Mouse (Mus musculus) urinary bladder, postnatal 36 days (tissue): Measurements from ENCODE around the gene Trmu.
A peak's percentile ranks its signal among the peaks of the same experiment; 100 is the strongest.
"Not testable (repeated sequence)": the region's sequence is repeated elsewhere in the genome, so short reads cannot be mapped to it uniquely, and the experiment has no call there.

ENCODE experiments used
- DNase-seq, 2 experiments: peaks; one replicate each; pipeline ENCODE4 v3.0.0; 2022; ENCODE audit warnings: low spot score in 2 of 2, mixed read lengths in 1 of 2

The Trmu gene

GRCm38 (mm10) chr15:85878848-85879497 lies at the start of gene Trmu:
Trmu (plus strand) TSS chr15:85879312.
- peak; percentile 78 to 91 for DNase-seq

GRCm38 (mm10) chr15:85829470-85829869 lies 49.6 kb upstream of the Trmu start:
- no peak for DNase-seq

GRCm38 (mm10) chr15:85831954-85832590 lies 47.0 kb upstream of the Trmu start, which contains the start of gene Ttc38:
Ttc38 (plus strand) TSS chr15:85832306.
- peak; percentile 80 to 88 for DNase-seq

- DNase-seq = no peak
These were observed 46.5 kb upstream of the Trmu start for GRCm38 (mm10) chr15:85832599-85832998.

- DNase-seq = no peak
These were observed 43.8 kb upstream of the Trmu start for GRCm38 (mm10) chr15:85835335-85835734.

- DNase-seq = peak; percentile 64 to 69
These were observed 42.2 kb upstream of the Trmu start for GRCm38 (mm10) chr15:85836887-85837286.

- DNase-seq = no peak
These were observed 38.1 kb upstream of the Trmu start for GRCm38 (mm10) chr15:85840983-85841382.

- no peak for DNase-seq
These were observed 37.2 kb upstream of the Trmu start for GRCm38 (mm10) chr15:85841796-85842360.

GRCm38 (mm10) chr15:85845071-85845470 lies 34.0 kb upstream of the Trmu start:
- no peak for DNase-seq

GRCm38 (mm10) chr15:85851656-85852392 lies 27.3 kb upstream of the Trmu start:
- DNase-seq = no peak

- no peak for DNase-seq
These were observed 20.1 kb upstream of the Trmu start for GRCm38 (mm10) chr15:85858980-85859489.

- peak; percentile 93 for DNase-seq
These were observed 19.6 kb upstream of the Trmu start, which contains the start of gene Gtse1 for GRCm38 (mm10) chr15:85859490-85860031. Gtse1 (plus strand) TSS chr15:85859745.

GRCm38 (mm10) chr15:85865913-85866312 lies 13.2 kb upstream of the Trmu start:
- not testable (repeated sequence) for DNase-seq

GRCm38 (mm10) chr15:85867696-85868095 lies 11.4 kb upstream of the Trmu start:
- DNase-seq = peak; percentile 58 to 64

GRCm38 (mm10) chr15:85877336-85877735 lies 1.8 kb upstream of the Trmu start:
- DNase-seq = no peak

- no peak for DNase-seq
These were observed 385 bp downstream of the Trmu start for GRCm38 (mm10) chr15:85879498-85879895.

- no peak for DNase-seq
These were observed 6.5 kb downstream of the Trmu start for GRCm38 (mm10) chr15:85885606-85886005.

GRCm38 (mm10) chr15:85889235-85889634 lies 10.1 kb downstream of the Trmu start:
- no peak for DNase-seq

GRCm38 (mm10) chr15:85891971-85892370 lies 12.9 kb downstream of the Trmu start:
- no peak for DNase-seq

GRCm38 (mm10) chr15:85892498-85893118 lies 13.5 kb downstream of the Trmu start:
- no peak for DNase-seq

GRCm38 (mm10) chr15:85893871-85894270 lies 14.8 kb downstream of the Trmu start:
- no peak for DNase-seq
